Mouse (Mus musculus) lung, adult 2 months (tissue): ENCODE results near the gene Rai14. TPM values are rescaled to one million over a fixed set of nuclear protein-coding genes. Genes with fewer than 3 reads are reported as not detected.

Experiments
- DNase-seq: peaks from one replicate; pipeline ENCODE4 v3.0.0; 2022
- H3K4me1 ChIP-seq: fragments of 200-500 bp; 2 replicates; pipeline ENCODE4 v1.6.1; 2011; ENCODE audit warnings: low read length; ENCODE audit not compliant: control insufficient read depth, insufficient read depth
- H3K4me3 ChIP-seq: fragments of 200-500 bp; replicated peaks from 2 replicates; pipeline ENCODE3; 2011; ENCODE audit warnings: low read depth, mild to moderate bottlenecking, control low read depth, low read length; ENCODE audit errors: extremely low read depth
- CTCF ChIP-seq: fragments of 200-500 bp; IDR thresholded peaks from 2 replicates; pipeline ENCODE4 v1.5.1; 2011; ENCODE audit warnings: mild to moderate bottlenecking, low read length, control low read depth; ENCODE audit not compliant: insufficient read depth
- POLR2A ChIP-seq: fragments of 200-500 bp; IDR thresholded peaks from 2 replicates; pipeline ENCODE4 v1.6.1; 2011; ENCODE audit warnings: low read depth, mild to moderate bottlenecking, control low read depth, low read length, borderline replicate concordance; ENCODE audit errors: extremely low read depth
- WGBS: fragments of 180-500 bp; shearing (Covaris S2); methylation state at CpG from one replicate; pipeline ENCODE4 v1.1.7; 2018; 5-methylcytosine and 5-hydroxymethylcytosine counted together
- polyA plus RNA-seq: library from polyadenylated mRNA; depleted of rRNA; stranded (reverse); fragments of >200 nt; gene quantifications from 2 replicates; pipeline ENCODE4 v1.2.3, GENCODE M21; 2012

The Rai14 gene
- polyA plus RNA-seq, 1 experiment: 14.3 TPM

- H3K4me1 ChIP-seq: peaks cover 7% of the 10 kb centered on the region
- H3K4me3 ChIP-seq: no peak overlapping the region
- DNase-seq: no peak
- WGBS: 40% methylated on average over 6 of the region's 6 CpGs
- TF ChIP-seq CTCF: no peak
- no peak for TF ChIP-seq POLR2A
Measured at GRCm38 (mm10) chr15:10634176-10634575, 80.2 kb downstream of the Rai14 start.

- 66% methylated on average over 4 of the region's 4 CpGs for WGBS
- DNase-seq: no peak
- peaks cover 7% of the 10 kb centered on the region for H3K4me1 ChIP-seq
- TF ChIP-seq CTCF (no peak), POLR2A (no peak)
- no peak overlapping the region for H3K4me3 ChIP-seq
Measured at GRCm38 (mm10) chr15:10633381-10633780, 81.0 kb downstream of the Rai14 start.

- TF ChIP-seq POLR2A: no peak
- no peak for TF ChIP-seq CTCF
- WGBS: 87% methylated on average over 9 of the region's 9 CpGs
- DNase-seq: no peak
- H3K4me3 ChIP-seq: no peak overlapping the region
- peaks cover 7% of the 10 kb centered on the region for H3K4me1 ChIP-seq
Measured at GRCm38 (mm10) chr15:10632581-10632980, 81.8 kb downstream of the Rai14 start.

GRCm38 (mm10) chr15:10632060-10632459 lies 82.4 kb downstream of the Rai14 start:
- 98% methylated on average over 8 of the region's 8 CpGs for WGBS
- no peak overlapping the region for H3K4me3 ChIP-seq
- TF ChIP-seq POLR2A (no peak), CTCF (no peak)
- DNase-seq: no peak
- peaks cover 7% of the 10 kb centered on the region for H3K4me1 ChIP-seq

- TF ChIP-seq CTCF (no peak), POLR2A (no peak)
- peaks cover 7% of the 10 kb centered on the region for H3K4me1 ChIP-seq
- 97% methylated on average over 5 of the region's 5 CpGs for WGBS
- no peak overlapping the region for H3K4me3 ChIP-seq
- no peak for DNase-seq
Measured at GRCm38 (mm10) chr15:10631541-10631940, 82.9 kb downstream of the Rai14 start.

GRCm38 (mm10) chr15:10628980-10629346 lies 85.5 kb downstream of the Rai14 start:
- 85% methylated on average over 6 of the region's 6 CpGs for WGBS
- Histone ChIP-seq H3K4me1 (peaks cover 3% of the 10 kb centered on the region; the same call in 1 of the 2 replicates), H3K4me3 (no peak overlapping the region)
- TF ChIP-seq POLR2A: no peak
- no peak for TF ChIP-seq CTCF
- DNase-seq: no peak

GRCm38 (mm10) chr15:10628131-10628979 lies 86.1 kb downstream of the Rai14 start:
- DNase-seq: no peak

GRCm38 (mm10) chr15:10623571-10624227 lies 90.7 kb downstream of the Rai14 start:
- Histone ChIP-seq H3K4me1 (no peaks in the 10 kb centered on the region), H3K4me3 (no peak overlapping the region)
- TF ChIP-seq CTCF (no peak), POLR2A (no peak)
- 41% methylated on average over 10 of the region's 10 CpGs for WGBS
- no peak for DNase-seq

More at GRCm38 (mm10) chr15:10628131-10628979, 86.1 kb downstream of the Rai14 start:
- Histone ChIP-seq H3K4me1 (no peaks in the 10 kb centered on the region), H3K4me3 (no peak overlapping the region)
- TF ChIP-seq CTCF: no peak
- TF ChIP-seq POLR2A: no peak
- WGBS: 61% methylated on average over 16 of the region's 16 CpGs

GRCm38 (mm10) chr15:10621194-10621593 lies 93.2 kb downstream of the Rai14 start:
- TF ChIP-seq POLR2A (no peak), CTCF (no peak)
- DNase-seq: no peak
- Histone ChIP-seq H3K4me1 (no peaks in the 10 kb centered on the region), H3K4me3 (no peak overlapping the region)
- WGBS: 87% methylated on average over 8 of the region's 8 CpGs

GRCm38 (mm10) chr15:10619678-10620077 lies 94.7 kb downstream of the Rai14 start:
- Histone ChIP-seq H3K4me3 (no peak overlapping the region), H3K4me1 (no peaks in the 10 kb centered on the region)
- no peak for DNase-seq
- WGBS: 93% methylated on average over 3 of the region's 3 CpGs
- TF ChIP-seq POLR2A: no peak
- no peak for TF ChIP-seq CTCF
